Mouse (Mus musculus): ENCODE data around the gene Cacng7.
"Not testable (repeated sequence)": the region's sequence is repeated elsewhere in the genome, so short reads cannot be mapped to it uniquely, and the experiment has no call there.

DNA sequence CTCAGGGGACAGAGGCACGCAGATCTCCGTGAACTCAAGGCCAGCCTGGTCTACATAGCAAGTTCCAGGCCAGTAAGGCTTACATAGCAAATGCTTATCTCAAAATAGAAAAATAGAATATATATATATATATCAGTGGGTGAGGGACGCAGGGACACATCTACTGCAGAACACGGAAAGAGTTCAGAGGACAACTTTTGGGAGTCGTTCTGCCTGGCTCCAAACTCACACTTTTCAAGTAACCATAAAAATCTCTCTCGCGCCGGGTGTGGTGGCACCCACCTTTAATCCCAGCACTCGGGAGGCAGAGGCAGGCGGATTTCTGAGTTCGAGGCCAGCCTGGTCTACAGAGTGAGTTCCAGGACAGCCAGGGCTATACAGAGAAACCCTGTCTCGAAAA lies 40.5 kb upstream of the Cacng7 start:
- not testable (repeated sequence) for TF ChIP-seq CTCF (IDR thresholded peaks at IDR 0.05); EP300 (IDR thresholded peaks at IDR 0.05; ENCODE audit: insufficient read depth, low read depth, low read length); POLR2A (IDR thresholded peaks at IDR 0.05; ENCODE audit: insufficient read depth, low read depth, low read length)

All from heart, adult 2 months (tissue).